In the genomic region with DNA sequence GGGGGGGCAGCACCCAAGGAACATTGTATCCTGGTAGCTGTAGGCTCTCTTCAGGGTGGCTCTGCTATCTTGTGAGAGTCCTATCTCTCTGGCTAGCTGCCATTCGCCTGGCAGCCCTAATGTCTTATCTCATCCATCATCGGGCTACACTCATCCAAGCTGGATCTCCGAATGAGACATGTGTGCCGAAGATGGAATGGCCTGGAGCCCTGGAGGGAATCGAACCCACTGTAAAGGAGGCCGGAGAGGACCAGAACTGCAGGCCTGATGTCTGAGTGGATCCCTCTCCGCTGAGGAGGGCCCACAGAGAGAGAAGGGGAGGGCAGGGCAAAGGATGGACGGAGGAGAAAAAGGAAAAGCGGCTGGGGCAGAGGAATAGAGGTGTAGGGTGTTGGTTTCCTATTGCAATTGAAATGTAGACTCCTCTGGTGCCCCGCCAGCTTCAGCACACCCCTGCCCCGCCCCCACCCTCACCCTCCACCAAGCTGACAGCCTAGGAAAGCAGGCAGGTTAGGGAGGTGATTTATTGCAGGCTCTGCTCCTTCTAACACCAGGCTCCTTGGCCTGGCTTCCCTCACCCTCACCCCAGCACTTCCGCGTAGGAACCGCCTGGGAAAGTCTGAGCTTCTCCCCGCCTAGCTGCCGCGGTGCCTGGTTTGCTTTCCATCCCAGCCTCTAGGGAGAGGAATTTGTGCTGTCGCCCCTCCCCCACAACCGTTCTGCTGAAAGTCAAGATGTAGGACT, we compare ENCODE assay signal across 9 mouse cellular contexts. TPM values are rescaled to one million over a fixed set of nuclear protein-coding genes. Genes with fewer than 3 reads are reported as not detected.
DNase-seq lines count a peak whose midpoint lies in the region; ATAC-seq and TF ChIP-seq lines count a peak whose summit lies in the region.
"Had no signal": no experiment of that assay in that cellular context is flagged by ENCODE, and none has a peak within 500 bp of the region (broad histone marks: within the 10 kb centered on the region; RNA-seq: fewer than 3 reads in every experiment).

No protein-coding gene starts in this region.

- H3K4me1 ChIP-seq in embryonic facial prominence, embryonic 15.5 days = peaks cover 7% of the 10 kb centered on the region
- peaks cover 18% of the 10 kb centered on the region for H3K4me1 ChIP-seq in heart, embryonic 11.5 days (ENCODE audit: control insufficient read depth, insufficient read depth, low read length)
- peaks cover 25% of the 10 kb centered on the region for H3K4me1 ChIP-seq in kidney, adult 2 months (ENCODE audit: control insufficient read depth, insufficient read depth, low read length)
- H3K4me1 ChIP-seq in limb, embryonic 15.5 days = peaks cover 12% of the 10 kb centered on the region
- H3K4me1 ChIP-seq in midbrain, embryonic 13.5 days (replicated peaks) = peaks cover 16% of the 10 kb centered on the region
- H3K4me1 ChIP-seq in stomach, embryonic 16.5 days (ENCODE audit: control insufficient read depth, insufficient read depth, low read length) = peaks cover 20% of the 10 kb centered on the region

- H3K9me3 ChIP-seq in embryonic facial prominence, embryonic 15.5 days (replicated peaks) = no peaks in the 10 kb centered on the region
- H3K9me3 ChIP-seq in heart, embryonic 11.5 days (replicated peaks; ENCODE audit: control insufficient read depth, low read length) = no peaks in the 10 kb centered on the region
- no peaks in the 10 kb centered on the region for H3K9me3 ChIP-seq in limb, embryonic 15.5 days
- no peaks in the 10 kb centered on the region for H3K9me3 ChIP-seq in midbrain, embryonic 13.5 days
- no peaks in the 10 kb centered on the region for H3K9me3 ChIP-seq in stomach, embryonic 16.5 days (replicated peaks; ENCODE audit: control insufficient read depth, low read length)

- peak; percentile 27 to 56 for DNase-seq in adrenal gland, adult 18-20 months (ENCODE audit: low spot score in 2 of 2)
- peak; percentile 90 for DNase-seq in kidney, adult 2 months
- no peak for DNase-seq in cerebellum, adult 9-11 months

- 17% methylated on average over 19 of the region's 19 CpGs for WGBS in embryonic facial prominence, embryonic 15.5 days
- WGBS in heart, embryonic 11.5 days (ENCODE audit: insufficient replicate concordance) = 12% methylated on average over 19 of the region's 19 CpGs
- 19% methylated on average over 19 of the region's 19 CpGs for WGBS in kidney, adult 2 months
- 17% methylated on average over 19 of the region's 19 CpGs for WGBS in limb, embryonic 15.5 days
- 30% methylated on average over 18 of the region's 19 CpGs for WGBS in midbrain, embryonic 13.5 days
- WGBS in stomach, embryonic 16.5 days = 13% methylated on average over 19 of the region's 19 CpGs

- peak; percentile 54; the same call in 1 of the 2 replicates for ATAC-seq in embryonic facial prominence, embryonic 15.5 days (ENCODE audit: insufficient number of reproducible peaks, low FRiP score, low TSS enrichment, low read depth)
- peak; percentile 71 for ATAC-seq in heart, embryonic 11.5 days (replicated peaks; ENCODE audit: insufficient number of reproducible peaks, low FRiP score, low TSS enrichment)
- peak; percentile 53; the same call in 1 of the 2 replicates for ATAC-seq in limb, embryonic 15.5 days (ENCODE audit: insufficient number of reproducible peaks, low FRiP score, low TSS enrichment, low read depth)
- peak; percentile 62 for ATAC-seq in midbrain, embryonic 13.5 days
- peak; percentile 88 for ATAC-seq in stomach, embryonic 16.5 days (ENCODE audit: insufficient read depth, low FRiP score)

- no peaks in the 10 kb centered on the region for H3K36me3 ChIP-seq in embryonic facial prominence, embryonic 15.5 days
- H3K36me3 ChIP-seq in heart, embryonic 11.5 days (ENCODE audit: control insufficient read depth, insufficient read depth, low read length) = no peaks in the 10 kb centered on the region
- no peaks in the 10 kb centered on the region for H3K36me3 ChIP-seq in kidney, adult 2 months (ENCODE audit: control insufficient read depth, insufficient read depth, low read length)
- H3K36me3 ChIP-seq in limb, embryonic 15.5 days = no peaks in the 10 kb centered on the region
- no peaks in the 10 kb centered on the region for H3K36me3 ChIP-seq in midbrain, embryonic 13.5 days
- no peaks in the 10 kb centered on the region for H3K36me3 ChIP-seq in stomach, embryonic 16.5 days (ENCODE audit: control insufficient read depth, insufficient read depth, low read length)

- no peaks in the 10 kb centered on the region for H3K27me3 ChIP-seq in embryonic facial prominence, embryonic 15.5 days
- H3K27me3 ChIP-seq in heart, embryonic 11.5 days (ENCODE audit: control insufficient read depth, insufficient read depth, low read length) = no peaks in the 10 kb centered on the region
- H3K27me3 ChIP-seq in kidney, adult 2 months (replicated peaks; ENCODE audit: control insufficient read depth, insufficient read depth, low read length) = no peaks in the 10 kb centered on the region
- no peaks in the 10 kb centered on the region for H3K27me3 ChIP-seq in limb, embryonic 15.5 days
- no peaks in the 10 kb centered on the region for H3K27me3 ChIP-seq in midbrain, embryonic 13.5 days
- no peaks in the 10 kb centered on the region for H3K27me3 ChIP-seq in stomach, embryonic 16.5 days (ENCODE audit: control insufficient read depth, insufficient read depth, low read length)

- peak overlapping the region; percentile 29 for H3K4me2 ChIP-seq in embryonic facial prominence, embryonic 15.5 days (replicated peaks)
- H3K4me2 ChIP-seq in heart, embryonic 11.5 days = peak overlapping the region; percentile 25
- H3K4me2 ChIP-seq in limb, embryonic 15.5 days = peak overlapping the region; percentile 26
- H3K4me2 ChIP-seq in midbrain, embryonic 13.5 days (replicated peaks) = peak overlapping the region; percentile 25; the same call in 1 of the 2 replicates
- peak overlapping the region; percentile 39 for H3K4me2 ChIP-seq in stomach, embryonic 16.5 days (ENCODE audit: low read depth, low read length)

- no peak for TF ChIP-seq CTCF in kidney, adult 2 months (conservative IDR thresholded peaks at IDR 0.05; ENCODE audit: insufficient read depth, insufficient read length, low read depth, low read length)

- no peak overlapping the region for H3K27ac ChIP-seq in embryonic facial prominence, embryonic 15.5 days (replicated peaks)
- peak overlapping the region; percentile 54 for H3K27ac ChIP-seq in heart, embryonic 11.5 days (ENCODE audit: low read depth, low read length)
- H3K27ac ChIP-seq in kidney, adult 2 months (ENCODE audit: insufficient read depth, low read depth, low read length) = no peak overlapping the region
- peak overlapping the region; percentile 17; the same call in 1 of the 2 replicates for H3K27ac ChIP-seq in limb, embryonic 15.5 days
- peak overlapping the region; percentile 44; the same call in 1 of the 2 replicates for H3K27ac ChIP-seq in midbrain, embryonic 13.5 days
- peak overlapping the region; percentile 74 for H3K27ac ChIP-seq in stomach, embryonic 16.5 days (ENCODE audit: low read length)

- H3K9ac ChIP-seq in embryonic facial prominence, embryonic 15.5 days = no peak overlapping the region
- H3K9ac ChIP-seq in heart, embryonic 11.5 days (ENCODE audit: low read depth, low read length) = no peak overlapping the region
- H3K9ac ChIP-seq in limb, embryonic 15.5 days = no peak overlapping the region
- peak overlapping the region; percentile 12; the same call in 1 of the 2 replicates for H3K9ac ChIP-seq in midbrain, embryonic 13.5 days (replicated peaks)
- H3K9ac ChIP-seq in stomach, embryonic 16.5 days (ENCODE audit: low read length) = peak overlapping the region; percentile 56; the same call in 1 of the 2 replicates

- no peak overlapping the region for H3K4me3 ChIP-seq in embryonic facial prominence, embryonic 15.5 days (replicated peaks)
- no peak overlapping the region for H3K4me3 ChIP-seq in heart, embryonic 11.5 days (ENCODE audit: low read depth, low read length)
- no peak overlapping the region for H3K4me3 ChIP-seq in kidney, adult 2 months (ENCODE audit: insufficient read depth, low read depth, low read length)
- no peak overlapping the region for H3K4me3 ChIP-seq in limb, embryonic 15.5 days
- no peak overlapping the region for H3K4me3 ChIP-seq in midbrain, embryonic 13.5 days (replicated peaks)
- H3K4me3 ChIP-seq in stomach, embryonic 16.5 days (replicated peaks; ENCODE audit: low read length) = no peak overlapping the region

- no peak for TF ChIP-seq POLR2A in kidney, adult 2 months (IDR thresholded peaks at IDR 0.05; ENCODE audit: low read depth, low read length)

RNA-seq across cellular contexts. Expression of gene Fabp6, which starts 32.5 kb away (rescaled TPM):
- not detected for total RNA-seq in adrenal gland, adult 18-20 months (2021)
- 1.1 and 1.2 TPM in 2 replicates for polyA plus RNA-seq in embryonic facial prominence, embryonic 15.5 days (2015; fragmentation: Nextera tagmentation; extraction: Ambion mirVana)
- polyA plus RNA-seq in heart, embryonic 11.5 days (2014; fragmentation: Nextera tagmentation; extraction: Ambion mirVana) = not detected in 2 replicates
- not detected in 2 replicates for polyA plus RNA-seq in kidney, adult 2 months (2012; rRNA removed)
- 0.59 and 2.1 TPM in 2 replicates for polyA plus RNA-seq in limb, embryonic 15.5 days (2015; fragmentation: Nextera tagmentation; extraction: Ambion mirVana)
- polyA plus RNA-seq in midbrain, embryonic 13.5 days (2015; fragmentation: Nextera tagmentation; extraction: Ambion mirVana) = not detected in 2 replicates
- 3.1 and 3.2 TPM in 2 replicates for polyA plus RNA-seq in stomach, embryonic 16.5 days (2015; fragmentation: Nextera tagmentation; extraction: Ambion mirVana)
- total RNA-seq: left cerebral cortex, adult 8-10 months had no signal

RNA-seq across cellular contexts. Expression of gene 4933415A04Rik, which starts 47.0 kb away (rescaled TPM):
- total RNA-seq in adrenal gland, adult 18-20 months (2021) = under 1 TPM; 0.43 to 0.48 TPM
- polyA plus RNA-seq in embryonic facial prominence, embryonic 15.5 days (2015; fragmentation: Nextera tagmentation; extraction: Ambion mirVana) = 2.8 and 3.4 TPM in 2 replicates
- polyA plus RNA-seq in heart, embryonic 11.5 days (2014; fragmentation: Nextera tagmentation; extraction: Ambion mirVana) = 4.6 and 5.3 TPM in 2 replicates
- polyA plus RNA-seq in kidney, adult 2 months (2012; rRNA removed) = 0.24 and 0.30 TPM in 2 replicates
- polyA plus RNA-seq in limb, embryonic 15.5 days (2015; fragmentation: Nextera tagmentation; extraction: Ambion mirVana) = 2.2 and 2.8 TPM in 2 replicates
- polyA plus RNA-seq in midbrain, embryonic 13.5 days (2015; fragmentation: Nextera tagmentation; extraction: Ambion mirVana) = 6.6 and 7.2 TPM in 2 replicates
- 3.4 and 3.5 TPM in 2 replicates for polyA plus RNA-seq in stomach, embryonic 16.5 days (2015; fragmentation: Nextera tagmentation; extraction: Ambion mirVana)

RNA-seq across cellular contexts. Expression of gene Pwwp2a, which starts 48.0 kb away (rescaled TPM):
- total RNA-seq in adrenal gland, adult 18-20 months (2021) = 10 to 100 TPM; 26.6 to 27.1 TPM
- 25.0 and 25.1 TPM in 2 replicates for polyA plus RNA-seq in embryonic facial prominence, embryonic 15.5 days (2015; fragmentation: Nextera tagmentation; extraction: Ambion mirVana)
- 24.8 and 30.1 TPM in 2 replicates for polyA plus RNA-seq in heart, embryonic 11.5 days (2014; fragmentation: Nextera tagmentation; extraction: Ambion mirVana)
- polyA plus RNA-seq in kidney, adult 2 months (2012; rRNA removed) = 10.8 and 12.1 TPM in 2 replicates
- polyA plus RNA-seq in limb, embryonic 15.5 days (2015; fragmentation: Nextera tagmentation; extraction: Ambion mirVana) = 14.5 and 22.7 TPM in 2 replicates
- 30.1 and 36.3 TPM in 2 replicates for polyA plus RNA-seq in midbrain, embryonic 13.5 days (2015; fragmentation: Nextera tagmentation; extraction: Ambion mirVana)
- 9.4 and 11.9 TPM in 2 replicates for polyA plus RNA-seq in stomach, embryonic 16.5 days (2015; fragmentation: Nextera tagmentation; extraction: Ambion mirVana)

Comparison
In these comparisons a context has a peak if more than half of its experiments do, and no peak if none do; other contexts are left out.
1. H3K27ac ChIP-seq: peak in heart, embryonic 11.5 days (single experiment), limb, embryonic 15.5 days (single experiment), midbrain, embryonic 13.5 days (single experiment) and stomach, embryonic 16.5 days (single experiment); none in embryonic facial prominence, embryonic 15.5 days (single experiment) and kidney, adult 2 months (single experiment).
2. H3K9ac ChIP-seq: peak in midbrain, embryonic 13.5 days (single experiment) and stomach, embryonic 16.5 days (single experiment); none in embryonic facial prominence, embryonic 15.5 days (single experiment), heart, embryonic 11.5 days (single experiment) and limb, embryonic 15.5 days (single experiment).
3. Peak in every context shown above with its lines, with median percentiles within 50 percentile points of each other: ATAC-seq and H3K4me2 ChIP-seq.